Mouse (Mus musculus) ovary, postnatal 36 days (tissue): ENCODE results near the gene Clmn.
"Not testable (repeated sequence)": the region's sequence is repeated elsewhere in the genome, so short reads cannot be mapped to it uniquely, and the experiment has no call there.

Experiments used
- DNase-seq: peaks from one replicate; pipeline ENCODE4 v3.0.0; 2022; ENCODE audit warnings: low spot score, mixed read lengths

The Clmn gene

GRCm38 (mm10) chr12:104838462-104838861 is 26.4 kb downstream of the Clmn start:
- no peak for DNase-seq

- DNase-seq, result no peak
Measured at GRCm38 (mm10) chr12:104837957-104838401, 26.9 kb downstream of the Clmn start.

GRCm38 (mm10) chr12:104837111-104837837 is 27.6 kb downstream of the Clmn start:
- DNase-seq, result no peak

- DNase-seq, result no peak
Measured at GRCm38 (mm10) chr12:104836230-104836629, 28.6 kb downstream of the Clmn start.

GRCm38 (mm10) chr12:104835369-104836094 is 29.3 kb downstream of the Clmn start:
- no peak for DNase-seq

- no peak for DNase-seq
Measured at GRCm38 (mm10) chr12:104834772-104835171, 30.1 kb downstream of the Clmn start.

- no peak for DNase-seq
Measured at GRCm38 (mm10) chr12:104830666-104831435, 34.0 kb downstream of the Clmn start.

GRCm38 (mm10) chr12:104830283-104830639 is 34.6 kb downstream of the Clmn start:
- no peak for DNase-seq

GRCm38 (mm10) chr12:104829596-104830282 is 35.1 kb downstream of the Clmn start:
- DNase-seq, result peak; percentile 38

GRCm38 (mm10) chr12:104828986-104829385 is 35.9 kb downstream of the Clmn start:
- not testable (repeated sequence) for DNase-seq

GRCm38 (mm10) chr12:104827721-104828120 is 37.2 kb downstream of the Clmn start:
- DNase-seq, result no peak

- no peak for DNase-seq
Measured at GRCm38 (mm10) chr12:104824907-104825267, 40.0 kb downstream of the Clmn start.

- DNase-seq, result peak; percentile 89
Measured at GRCm38 (mm10) chr12:104824244-104824906, 40.5 kb downstream of the Clmn start.

- no peak for DNase-seq
Measured at GRCm38 (mm10) chr12:104823722-104824121, 41.2 kb downstream of the Clmn start.

GRCm38 (mm10) chr12:104822838-104823599 is 41.9 kb downstream of the Clmn start:
- no peak for DNase-seq

GRCm38 (mm10) chr12:104822151-104822550 is 42.7 kb downstream of the Clmn start:
- DNase-seq, result no peak

GRCm38 (mm10) chr12:104820061-104820460 is 44.8 kb downstream of the Clmn start:
- no peak for DNase-seq

- DNase-seq, result no peak
Measured at GRCm38 (mm10) chr12:104819050-104819449, 45.8 kb downstream of the Clmn start.

- no peak for DNase-seq
Measured at GRCm38 (mm10) chr12:104818057-104818456, 46.8 kb downstream of the Clmn start.

GRCm38 (mm10) chr12:104817172-104817866 is 47.6 kb downstream of the Clmn start:
- no peak for DNase-seq
